8 mouse cellular contexts compared by ENCODE assay signal in the genomic region with DNA sequence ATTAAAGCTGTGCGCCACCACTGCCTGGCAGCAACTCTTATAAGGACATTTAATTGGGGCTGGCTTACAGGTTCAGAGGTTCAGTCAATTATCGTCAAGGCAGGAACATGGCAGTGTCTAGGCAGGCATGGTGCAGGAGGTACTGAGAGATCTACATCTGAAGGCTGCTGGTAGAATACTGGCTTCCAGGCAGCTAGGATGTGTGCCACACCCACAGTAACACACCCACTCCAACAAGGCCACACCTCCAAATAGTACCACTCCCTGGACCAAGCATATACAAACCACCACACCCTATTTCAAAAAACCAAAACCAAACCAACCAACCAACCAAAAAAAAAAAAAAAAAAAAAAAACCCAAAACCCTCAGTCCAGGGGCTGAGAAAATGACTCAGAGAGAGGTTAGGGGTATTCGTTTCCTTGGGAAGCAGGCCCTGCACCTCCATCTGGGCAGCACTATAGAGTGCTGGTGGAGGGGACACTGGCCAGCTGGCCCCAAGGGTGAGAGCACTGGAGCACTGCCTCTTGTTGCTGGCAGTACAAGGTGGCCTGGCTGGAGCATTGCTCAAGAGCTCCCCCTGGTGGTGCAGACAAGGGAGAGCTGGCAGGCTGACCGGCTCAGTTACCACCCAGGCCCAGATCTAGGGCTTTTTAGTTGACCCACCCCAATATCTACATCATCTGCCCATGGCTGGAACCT. TPM values are rescaled to one million over a fixed set of nuclear protein-coding genes. Genes with fewer than 3 reads are reported as not detected.
A peak's percentile ranks its signal among the peaks of the same experiment; 100 is the strongest.
DNase-seq lines count a peak whose midpoint lies in the region; ATAC-seq and TF ChIP-seq lines count a peak whose summit lies in the region.

No protein-coding gene starts in this region.

- H3K9me3 ChIP-seq in lung, postnatal 0 days (ENCODE audit: low read length): no peaks in the 10 kb centered on the region

- no peak overlapping the region for H3K9ac ChIP-seq in lung, postnatal 0 days (replicated peaks; ENCODE audit: low read depth)

- WGBS in cerebellum, adult 2 months: 47% methylated on average over 4 of the region's 4 CpGs
- 49% methylated on average over 4 of the region's 4 CpGs for WGBS in lung, postnatal 0 days

- peak; percentile 87 for TF ChIP-seq CTCF in cerebellum, adult 2 months (IDR thresholded peaks at IDR 0.05; ENCODE audit: borderline replicate concordance, insufficient read depth, low read depth, low read length)
- TF ChIP-seq CTCF in lung, postnatal 0 days (IDR thresholded peaks at IDR 0.05): peak; percentile 94

- no peak overlapping the region for H3K4me3 ChIP-seq in cerebellum, adult 2 months (replicated peaks; ENCODE audit: insufficient read depth, low read depth, low read length)
- H3K4me3 ChIP-seq in lung, postnatal 0 days (ENCODE audit: low read depth, low read length): no peak overlapping the region

- H3K27me3 ChIP-seq in cerebellum, adult 2 months (ENCODE audit: control insufficient read depth, insufficient read depth, low read length): no peaks in the 10 kb centered on the region
- H3K27me3 ChIP-seq in lung, postnatal 0 days (replicated peaks; ENCODE audit: insufficient read depth, low read length): no peaks in the 10 kb centered on the region

- TF ChIP-seq POLR2A in cerebellum, adult 2 months (IDR thresholded peaks at IDR 0.05; ENCODE audit: borderline replicate concordance, insufficient read depth, low read length): no peak

- ATAC-seq in hematopoietic stem cell, adult 5-6 weeks (replicated peaks in 1 of 2; ENCODE audit: insufficient read depth in 1 of 2, low FRiP score in 2 of 2, low TSS enrichment in 1 of 2, low read depth in 1 of 2, poor library complexity in 2 of 2, severe bottlenecking in 2 of 2): peak; percentile 89 to 94
- peak; percentile 88 for ATAC-seq in lung, postnatal 0 days

- DNase-seq in R1 (ENCODE audit: low read depth, low spot score): peak; percentile 71
- peak; percentile 50 to 57 for DNase-seq in cerebellum, adult 2 months
- DNase-seq in forelimb bud, embryonic 11.5 days (ENCODE audit: low read depth, low spot score): peak; percentile 80
- peak; percentile 61 to 78 for DNase-seq in layer of hippocampus, postnatal 10 days (ENCODE audit: low spot score in 2 of 2)
- DNase-seq in lung, postnatal 0 days (ENCODE audit: low spot score): peak; percentile 81
- DNase-seq in retina, embryonic 14.5 days (ENCODE audit: low spot score): peak; percentile 84
- peak; percentile 50 for DNase-seq in urinary bladder, postnatal 25 days (ENCODE audit: low spot score)

- H3K4me2 ChIP-seq in lung, postnatal 0 days (replicated peaks; ENCODE audit: low read depth, low read length): no peak overlapping the region

- no peak overlapping the region for H3K27ac ChIP-seq in cerebellum, adult 2 months (ENCODE audit: insufficient read depth, low read length)
- no peak overlapping the region for H3K27ac ChIP-seq in lung, postnatal 0 days (ENCODE audit: low read length)

- TF ChIP-seq EP300 in lung, postnatal 0 days (IDR thresholded peaks at IDR 0.05): no peak

- H3K4me1 ChIP-seq in cerebellum, adult 2 months (ENCODE audit: control insufficient read depth, insufficient read depth, low read length): no peaks in the 10 kb centered on the region; the same call in 1 of the 2 replicates
- H3K4me1 ChIP-seq in lung, postnatal 0 days (ENCODE audit: insufficient read depth, low read depth, low read length): no peaks in the 10 kb centered on the region

- H3K36me3 ChIP-seq in lung, postnatal 0 days (ENCODE audit: insufficient read depth, low read length): no peaks in the 10 kb centered on the region

RNA-seq across cellular contexts. Expression of gene Ccz1, which starts 39.6 kb away (rescaled TPM):
- polyA plus RNA-seq in cerebellum, adult 2 months (2012; rRNA removed): 42.6 and 45.6 TPM in 2 replicates
- total RNA-seq in hematopoietic stem cell, adult 5-6 weeks (2017): 80.4 and 105 TPM in 2 replicates
- total RNA-seq in layer of hippocampus, postnatal 10 days (2021): 10 to 100 TPM; 50.4 to 55.7 TPM
- 87.4 and 98.1 TPM in 2 replicates for polyA plus RNA-seq in lung, postnatal 0 days (2015; fragmentation: Nextera tagmentation; extraction: Ambion mirVana)

RNA-seq across cellular contexts. Expression of gene Rsph10b, which starts 42.2 kb away (rescaled TPM):
- polyA plus RNA-seq in cerebellum, adult 2 months (2012; rRNA removed): 11.7 and 12.9 TPM in 2 replicates
- total RNA-seq in hematopoietic stem cell, adult 5-6 weeks (2017): not detected in 2 replicates
- total RNA-seq in layer of hippocampus, postnatal 10 days (2021): 1 to 10 TPM; 5.5 to 6.9 TPM
- polyA plus RNA-seq in lung, postnatal 0 days (2015; fragmentation: Nextera tagmentation; extraction: Ambion mirVana): 3.0 and 3.5 TPM in 2 replicates

RNA-seq across cellular contexts. Expression of gene Gm42421, which starts 47.1 kb away (rescaled TPM):
- polyA plus RNA-seq in cerebellum, adult 2 months (2012; rRNA removed): 3.3 and 3.4 TPM in 2 replicates
- not detected in 2 replicates for total RNA-seq in hematopoietic stem cell, adult 5-6 weeks (2017)
- 1 to 10 TPM in 1 of 2 experiments, under 1 TPM in 1; 0.80 to 3.3 TPM for total RNA-seq in layer of hippocampus, postnatal 10 days (2021)
- not detected in 2 replicates for polyA plus RNA-seq in lung, postnatal 0 days (2015; fragmentation: Nextera tagmentation; extraction: Ambion mirVana)

RNA-seq across cellular contexts. Expression of gene Ocm, which starts 51.4 kb away (rescaled TPM):
- not detected in 2 replicates for polyA plus RNA-seq in cerebellum, adult 2 months (2012; rRNA removed)
- total RNA-seq in hematopoietic stem cell, adult 5-6 weeks (2017): not detected in 2 replicates
- under 1 TPM in 1 of 2 experiments, not detected in 1; 0.59 TPM for total RNA-seq in layer of hippocampus, postnatal 10 days (2021)
- polyA plus RNA-seq in lung, postnatal 0 days (2015; fragmentation: Nextera tagmentation; extraction: Ambion mirVana): 0.72 and 0.95 TPM in 2 replicates
